Mouse (Mus musculus) heart, postnatal 0 days (tissue): ENCODE results near the gene Gabarapl1. TPM values are rescaled to one million over a fixed set of nuclear protein-coding genes. Genes with fewer than 3 reads are reported as not detected.

Experiments used
- ATAC-seq: fragments of 200-750 bp; cut with Nextera tagmentation; 2 replicates; pipeline ENCODE4 v1.8.0; 2017; ENCODE audit warnings: low read depth, moderate number of reproducible peaks, moderate library complexity; ENCODE audit not compliant: insufficient read depth
- DNase-seq: peaks from one replicate; pipeline ENCODE4 v3.0.0-alpha.2; 2016; ENCODE audit warnings: low spot score
- H3K27ac ChIP-seq: fragments of 300-500 bp; sonication (generic); 2 replicates; pipeline ENCODE4 v1.5.1; 2014; ENCODE audit warnings: low read depth, mild to moderate bottlenecking
- H3K27me3 ChIP-seq: fragments of 300-500 bp; sonication (generic); 2 replicates; pipeline ENCODE4 v1.6.1; 2014; ENCODE audit warnings: low read length, mixed read lengths; ENCODE audit not compliant: control insufficient read depth, insufficient read depth
- H3K36me3 ChIP-seq: fragments of 300-500 bp; sonication (generic); replicated peaks from 2 replicates; pipeline ENCODE4 v1.6.1; 2014; ENCODE audit warnings: low read length, mixed read lengths; ENCODE audit not compliant: control insufficient read depth, insufficient read depth
- H3K4me1 ChIP-seq: fragments of 300-500 bp; sonication (generic); 2 replicates; pipeline ENCODE4 v1.6.1; 2014; ENCODE audit warnings: antibody characterized with exemption; ENCODE audit not compliant: control insufficient read depth, insufficient read depth
- H3K4me2 ChIP-seq: fragments of 300-500 bp; sonication (generic); 2 replicates; pipeline ENCODE4 v1.6.1; 2014; ENCODE audit warnings: low read depth, mild to moderate bottlenecking, low read length, moderate library complexity
- H3K4me3 ChIP-seq: fragments of 300-500 bp; sonication (generic); 2 replicates; pipeline ENCODE4 v1.5.1; 2014; ENCODE audit warnings: low read depth, low read length
- H3K9ac ChIP-seq: fragments of 300-500 bp; sonication (generic); replicated peaks from 2 replicates; pipeline ENCODE4 v1.6.1; 2014; ENCODE audit warnings: low read depth, low read length, mixed read lengths
- H3K9me3 ChIP-seq: fragments of 300-500 bp; sonication (generic); replicated peaks from 2 replicates; pipeline ENCODE4 v1.6.1; 2016; ENCODE audit warnings: low read length; ENCODE audit not compliant: control insufficient read depth
- CTCF ChIP-seq: IDR thresholded peaks from 2 replicates; pipeline ENCODE4 v1.5.1; 2016; ENCODE audit warnings: antibody characterized with exemption, control low read depth, low read depth
- EP300 ChIP-seq: IDR thresholded peaks from 2 replicates; pipeline ENCODE4 v1.6.1; 2016; ENCODE audit warnings: antibody characterized with exemption, low read depth
- WGBS: fragments of 180-500 bp; shearing (Covaris S2); extraction: QIAGEN DNeasy Blood & Tissue Kit; methylation state at CpG from one replicate; pipeline ENCODE4 v1.1.7; 2014; 5-methylcytosine and 5-hydroxymethylcytosine counted together
- polyA plus RNA-seq: library from polyadenylated mRNA; unstranded; fragments of >200 nt; fragmentation: Nextera tagmentation; extraction: Ambion mirVana; gene quantifications from 2 replicates; pipeline ENCODE4 v1.2.1, GENCODE M21; 2015
- total RNA-seq: library from RNA; depleted of rRNA; stranded (reverse); fragments of >200 nt; gene quantifications from 2 replicates; pipeline ENCODE4 v1.2.3, GENCODE M21; 2014; ENCODE audit warnings: low replicate concordance

Gabarapl1 gene
- total and polyA plus RNA-seq, 2 experiments from 2014 or later = 41.8 to 73.2 TPM

GRCm38 (mm10) chr6:129541931-129542330 is 9.0 kb downstream of the Gabarapl1 start:
- DNase-seq (no peak), ATAC-seq (no peak)
- Histone ChIP-seq H3K4me1 (no peaks in the 10 kb centered on the region), H3K9ac (no peak overlapping the region), H3K4me2 (no peak overlapping the region), H3K27ac (no peak overlapping the region), H3K36me3 (peaks cover 53% of the 10 kb centered on the region), H3K27me3 (no peaks in the 10 kb centered on the region), H3K9me3 (no peaks in the 10 kb centered on the region), H3K4me3 (no peak overlapping the region)
- WGBS = 82% methylated on average over 9 of the region's 9 CpGs
- TF ChIP-seq EP300 = no peak
- no peak for TF ChIP-seq CTCF

GRCm38 (mm10) chr6:129542540-129542939 is 9.6 kb downstream of the Gabarapl1 start:
- TF ChIP-seq CTCF = no peak
- TF ChIP-seq EP300 = no peak
- no peak overlapping the region for H3K4me3 ChIP-seq
- DNase-seq = no peak
- H3K4me2 ChIP-seq = no peak overlapping the region
- WGBS = 92% methylated on average over 3 of the region's 3 CpGs
- H3K9ac ChIP-seq = no peak overlapping the region
- no peaks in the 10 kb centered on the region for H3K9me3 ChIP-seq
- ATAC-seq = no peak
- no peaks in the 10 kb centered on the region for H3K27me3 ChIP-seq
- peaks cover 50% of the 10 kb centered on the region for H3K36me3 ChIP-seq
- no peaks in the 10 kb centered on the region for H3K4me1 ChIP-seq
- H3K27ac ChIP-seq = no peak overlapping the region

- Histone ChIP-seq H3K4me1 (no peaks in the 10 kb centered on the region), H3K27me3 (no peaks in the 10 kb centered on the region), H3K4me2 (no peak overlapping the region), H3K4me3 (no peak overlapping the region), H3K27ac (no peak overlapping the region), H3K36me3 (peaks cover 36% of the 10 kb centered on the region), H3K9ac (no peak overlapping the region), H3K9me3 (no peaks in the 10 kb centered on the region)
- WGBS = 54% methylated on average over 6 of the region's 6 CpGs
- TF ChIP-seq EP300 = no peak
- TF ChIP-seq CTCF = peak; percentile 94
- DNase-seq (peak; percentile 47), ATAC-seq (peak; percentile 57)
Measured at GRCm38 (mm10) chr6:129543709-129544606, 11.0 kb downstream of the Gabarapl1 start.

- ATAC-seq (no peak), DNase-seq (no peak)
- WGBS = 77% methylated on average over 2 of the region's 2 CpGs
- H3K36me3 ChIP-seq = 0 out of 2 replicates have a peak, but pooled peaks cover 4% of the 10 kb centered on the region
- H3K9me3 ChIP-seq = no peaks in the 10 kb centered on the region
- no peak overlapping the region for H3K9ac ChIP-seq
- no peak overlapping the region for H3K27ac ChIP-seq
- no peak overlapping the region for H3K4me3 ChIP-seq
- no peak overlapping the region for H3K4me2 ChIP-seq
- no peaks in the 10 kb centered on the region for H3K27me3 ChIP-seq
- no peaks in the 10 kb centered on the region for H3K4me1 ChIP-seq
- TF ChIP-seq EP300 = no peak
- no peak for TF ChIP-seq CTCF
Measured at GRCm38 (mm10) chr6:129547277-129547676, 14.3 kb downstream of the Gabarapl1 start.

- Histone ChIP-seq H3K27ac (no peak overlapping the region), H3K4me3 (no peak overlapping the region), H3K36me3 (no peaks in the 10 kb centered on the region), H3K9ac (no peak overlapping the region), H3K9me3 (no peaks in the 10 kb centered on the region), H3K27me3 (no peaks in the 10 kb centered on the region), H3K4me2 (no peak overlapping the region), H3K4me1 (no peaks in the 10 kb centered on the region)
- no peak for DNase-seq
- WGBS = 67% methylated on average over 3 of the region's 3 CpGs
- TF ChIP-seq EP300 (no peak), CTCF (no peak)
- no peak for ATAC-seq
Measured at GRCm38 (mm10) chr6:129548009-129548408, 15.0 kb downstream of the Gabarapl1 start.
